Mouse (Mus musculus) kidney, postnatal 0 days (tissue): ENCODE results near the gene Bpifb6. TPM values are rescaled to one million over a fixed set of nuclear protein-coding genes. Genes with fewer than 3 reads are reported as not detected.
A peak's percentile ranks its signal among the peaks of the same experiment; 100 is the strongest.

Source experiments
- ATAC-seq: fragments of 200-750 bp; cut with Nextera tagmentation; replicated peaks from 2 replicates; pipeline ENCODE4 v1.8.0; 2017; ENCODE audit warnings: low read depth, moderate number of reproducible peaks, moderate TSS enrichment, moderate library complexity; ENCODE audit not compliant: low FRiP score
- DNase-seq: peaks from one replicate; pipeline ENCODE4 v3.0.0-alpha.2; 2016; ENCODE audit warnings: low spot score
- H3K27ac ChIP-seq: fragments of 300-500 bp; sonication (generic); 2 replicates; pipeline ENCODE4 v1.5.1; 2014; ENCODE audit warnings: mild to moderate bottlenecking
- H3K27me3 ChIP-seq: fragments of 300-500 bp; sonication (generic); 2 replicates; pipeline ENCODE4 v1.6.1; 2014; ENCODE audit warnings: low read length, mixed read lengths; ENCODE audit not compliant: insufficient read depth
- H3K36me3 ChIP-seq: fragments of 300-500 bp; sonication (generic); 2 replicates; pipeline ENCODE4 v1.6.1; 2014; ENCODE audit warnings: low read length, mixed read lengths; ENCODE audit not compliant: insufficient read depth
- H3K4me1 ChIP-seq: fragments of 300-500 bp; sonication (generic); replicated peaks from 2 replicates; pipeline ENCODE4 v1.6.1; 2014; ENCODE audit warnings: antibody characterized with exemption, low read length, mixed read lengths; ENCODE audit not compliant: insufficient read depth
- H3K4me2 ChIP-seq: fragments of 300-500 bp; sonication (generic); 2 replicates; pipeline ENCODE4 v1.6.1; 2014; ENCODE audit warnings: mild to moderate bottlenecking, low read length, moderate library complexity, mixed read lengths
- H3K4me3 ChIP-seq: fragments of 300-500 bp; sonication (generic); replicated peaks from 2 replicates; pipeline ENCODE4 v1.5.1; 2014; ENCODE audit warnings: low read depth, low read length
- H3K9ac ChIP-seq: fragments of 300-500 bp; sonication (generic); 2 replicates; pipeline ENCODE4 v1.6.1; 2014; ENCODE audit warnings: low read depth, low read length
- H3K9me3 ChIP-seq: fragments of 300-500 bp; sonication (generic); replicated peaks from 2 replicates; pipeline ENCODE4 v1.6.1; 2016; ENCODE audit warnings: low read length, inconsistent platforms, mixed read lengths
- CTCF ChIP-seq: IDR thresholded peaks from 2 replicates; pipeline ENCODE4 v1.5.1; 2016; ENCODE audit warnings: antibody characterized with exemption, low read depth, mild to moderate bottlenecking, moderate library complexity
- WGBS: fragments of 180-500 bp; shearing (Covaris S2); extraction: QIAGEN DNeasy Blood & Tissue Kit; methylation state at CpG from one replicate; pipeline ENCODE4 v1.1.7; 2014; 5-methylcytosine and 5-hydroxymethylcytosine counted together
- polyA plus RNA-seq: library from polyadenylated mRNA; unstranded; fragments of >200 nt; fragmentation: Nextera tagmentation; extraction: Ambion mirVana; gene quantifications from 2 replicates; pipeline ENCODE4 v1.2.1, GENCODE M21; 2015

Gene Bpifb6
- not detected in 2 replicates for polyA plus RNA-seq

DNA sequence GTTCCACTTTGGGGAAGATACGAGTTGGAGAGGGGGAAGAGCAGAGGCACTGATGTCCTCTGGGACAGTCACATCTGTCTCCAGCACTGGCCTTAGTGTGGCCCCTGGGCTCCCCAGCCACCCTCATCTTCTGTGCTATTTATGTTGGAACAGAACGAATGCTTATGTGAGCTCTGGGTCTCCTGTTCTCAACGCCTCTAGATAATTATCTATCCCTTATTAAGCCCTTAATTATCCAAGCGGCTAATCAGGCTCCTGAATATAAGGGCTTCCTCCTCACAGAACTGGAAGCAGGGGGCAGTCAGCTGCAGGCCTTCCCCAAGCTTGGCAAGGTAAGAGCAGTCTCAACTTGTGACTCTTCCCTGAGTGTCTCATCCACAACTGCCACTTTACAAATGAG, at the start of gene Bpifb6:
Gene Bpifb6 (plus strand): TSS at position 301 of the 400 bp plus-strand sequence.
- H3K27ac ChIP-seq, result no peak within 1 kb of the TSS
- no peaks in the 10 kb centered on the region for H3K36me3 ChIP-seq
- ATAC-seq (no peak), DNase-seq (no peak)
- WGBS, result 75% methylated on average over 4 of the region's 4 CpGs
- no peak within 1 kb of the TSS for H3K4me2 ChIP-seq
- no peak within 1 kb of the TSS for H3K4me3 ChIP-seq
- H3K27me3 ChIP-seq, result no peaks in the 10 kb centered on the region
- H3K4me1 ChIP-seq, result no peaks in the 10 kb centered on the region
- no peak within 1 kb of the TSS for H3K9ac ChIP-seq
- TF ChIP-seq CTCF, result no peak
- no peaks in the 10 kb centered on the region for H3K9me3 ChIP-seq

GRCm38 (mm10) chr2:153851030-153851360, 49.2 kb upstream of the Bpifb6 start:
- H3K27ac ChIP-seq, result no peak overlapping the region
- TF ChIP-seq CTCF, result peak; percentile 62
- peak; percentile 68 for DNase-seq

GRCm38 (mm10) chr2:153853544-153853943, 46.6 kb upstream of the Bpifb6 start:
- H3K27me3 ChIP-seq, result no peaks in the 10 kb centered on the region
- H3K4me1 ChIP-seq, result no peaks in the 10 kb centered on the region
- ATAC-seq (no peak), DNase-seq (no peak)
- H3K9me3 ChIP-seq, result no peaks in the 10 kb centered on the region
- no peak overlapping the region for H3K9ac ChIP-seq
- H3K4me3 ChIP-seq, result no peak overlapping the region
- no peak overlapping the region for H3K27ac ChIP-seq
- TF ChIP-seq CTCF, result no peak
- H3K36me3 ChIP-seq, result no peaks in the 10 kb centered on the region
- 31% methylated on average over 5 of the region's 5 CpGs for WGBS
- no peak overlapping the region for H3K4me2 ChIP-seq

More at GRCm38 (mm10) chr2:153851030-153851360, 49.2 kb upstream of the Bpifb6 start:
- Histone ChIP-seq H3K9ac (no peak overlapping the region), H3K4me1 (no peaks in the 10 kb centered on the region), H3K4me2 (no peak overlapping the region), H3K9me3 (no peaks in the 10 kb centered on the region), H3K4me3 (no peak overlapping the region), H3K27me3 (no peaks in the 10 kb centered on the region), H3K36me3 (no peaks in the 10 kb centered on the region)
- WGBS, result 49% methylated on average over 4 of the region's 4 CpGs
- ATAC-seq, result no peak

DNA sequence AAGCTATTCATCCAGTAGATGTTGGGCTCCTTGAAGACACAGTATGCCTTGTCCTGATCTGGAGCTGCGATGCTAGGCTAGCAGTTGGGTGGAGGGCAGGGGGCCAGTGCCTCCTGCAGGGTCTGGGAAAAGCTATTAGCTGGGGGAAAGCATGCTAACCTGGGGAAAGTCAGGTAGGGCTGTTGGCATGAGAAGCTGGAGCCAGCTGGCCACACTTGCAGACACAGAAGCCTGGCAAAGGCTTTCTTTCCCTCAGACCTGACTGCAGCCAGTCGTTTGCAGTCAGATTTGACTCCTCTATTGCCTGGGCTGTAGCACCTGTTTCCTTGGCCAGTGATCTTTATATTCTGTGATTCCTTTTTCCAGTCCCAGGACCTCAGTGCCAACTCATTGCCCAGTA, 40.6 kb upstream of the Bpifb6 start:
- H3K4me3 ChIP-seq, result no peak overlapping the region
- no peak overlapping the region for H3K4me2 ChIP-seq
- H3K4me1 ChIP-seq, result no peaks in the 10 kb centered on the region
- no peak for TF ChIP-seq CTCF
- DNase-seq, result no peak
- WGBS, result 76% methylated on average over 2 of the region's 2 CpGs
- no peak for ATAC-seq
- no peaks in the 10 kb centered on the region for H3K36me3 ChIP-seq
- H3K27ac ChIP-seq, result no peak overlapping the region
- H3K27me3 ChIP-seq, result no peaks in the 10 kb centered on the region
- no peak overlapping the region for H3K9ac ChIP-seq
- no peaks in the 10 kb centered on the region for H3K9me3 ChIP-seq

GRCm38 (mm10) chr2:153860315-153860714, 39.9 kb upstream of the Bpifb6 start:
- Histone ChIP-seq H3K4me3 (no peak overlapping the region), H3K36me3 (no peaks in the 10 kb centered on the region), H3K4me2 (no peak overlapping the region), H3K4me1 (no peaks in the 10 kb centered on the region), H3K9ac (no peak overlapping the region), H3K27ac (no peak overlapping the region), H3K9me3 (no peaks in the 10 kb centered on the region), H3K27me3 (no peaks in the 10 kb centered on the region)
- 63% methylated on average over 11 of the region's 11 CpGs for WGBS
- TF ChIP-seq CTCF, result no peak
- ATAC-seq, result no peak
- DNase-seq, result no peak

DNA sequence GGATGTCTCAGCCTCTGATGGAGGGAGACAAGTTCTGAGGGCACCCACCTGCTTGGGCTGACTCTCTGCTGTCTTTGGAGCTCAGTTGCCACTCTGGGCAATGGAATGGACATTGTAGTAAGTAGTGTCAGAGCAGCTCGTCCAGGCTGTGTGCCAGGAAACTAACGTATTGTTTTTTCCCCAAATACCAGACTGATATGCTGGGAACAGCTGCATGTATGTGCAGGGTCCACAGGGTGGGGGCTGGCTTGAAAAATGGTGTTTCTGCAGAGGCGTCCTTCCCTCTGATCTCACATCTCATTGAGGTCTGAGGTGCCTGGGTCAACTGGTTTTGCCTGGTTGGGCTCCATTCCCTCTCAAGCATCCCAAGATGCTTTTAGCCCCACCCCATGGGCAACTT, 39.5 kb upstream of the Bpifb6 start:
- no peak for TF ChIP-seq CTCF
- Histone ChIP-seq H3K4me3 (no peak overlapping the region), H3K4me2 (no peak overlapping the region), H3K36me3 (no peaks in the 10 kb centered on the region), H3K4me1 (no peaks in the 10 kb centered on the region), H3K27ac (no peak overlapping the region), H3K9me3 (no peaks in the 10 kb centered on the region), H3K27me3 (no peaks in the 10 kb centered on the region), H3K9ac (no peak overlapping the region)
- no peak for DNase-seq
- 48% methylated on average over 3 of the region's 3 CpGs for WGBS
- ATAC-seq, result no peak

DNA sequence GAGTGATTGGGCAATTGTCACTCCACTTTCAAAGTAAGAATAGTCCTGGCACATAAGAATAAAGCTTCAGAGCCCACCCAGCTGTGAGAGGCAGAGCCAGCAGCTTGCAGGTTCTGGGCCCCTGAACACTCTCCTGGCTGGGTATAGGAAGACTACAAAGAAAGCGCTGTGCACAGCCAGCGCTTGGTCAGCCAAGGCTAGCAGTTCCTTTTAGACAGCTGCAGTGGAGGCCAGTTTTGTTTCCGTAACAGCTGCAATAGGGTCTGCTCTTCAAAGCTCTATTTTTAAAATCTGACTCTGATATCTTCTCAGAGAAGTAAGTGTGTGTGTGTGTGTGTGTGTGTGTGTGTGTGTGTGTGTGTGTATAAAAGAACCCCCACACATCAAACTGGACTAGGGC, 38.2 kb upstream of the Bpifb6 start:
- no peaks in the 10 kb centered on the region for H3K4me1 ChIP-seq
- ATAC-seq (no peak), DNase-seq (no peak)
- H3K27ac ChIP-seq, result no peak overlapping the region
- no peak overlapping the region for H3K9ac ChIP-seq
- H3K27me3 ChIP-seq, result no peaks in the 10 kb centered on the region
- H3K9me3 ChIP-seq, result no peaks in the 10 kb centered on the region
- no peaks in the 10 kb centered on the region for H3K36me3 ChIP-seq
- H3K4me3 ChIP-seq, result no peak overlapping the region
- no peak for TF ChIP-seq CTCF
- WGBS, result 85% methylated on average over 3 of the region's 3 CpGs
- no peak overlapping the region for H3K4me2 ChIP-seq
